Mouse (Mus musculus): ENCODE measurements around the gene Mcts2.

The Mcts2 gene

DNA sequence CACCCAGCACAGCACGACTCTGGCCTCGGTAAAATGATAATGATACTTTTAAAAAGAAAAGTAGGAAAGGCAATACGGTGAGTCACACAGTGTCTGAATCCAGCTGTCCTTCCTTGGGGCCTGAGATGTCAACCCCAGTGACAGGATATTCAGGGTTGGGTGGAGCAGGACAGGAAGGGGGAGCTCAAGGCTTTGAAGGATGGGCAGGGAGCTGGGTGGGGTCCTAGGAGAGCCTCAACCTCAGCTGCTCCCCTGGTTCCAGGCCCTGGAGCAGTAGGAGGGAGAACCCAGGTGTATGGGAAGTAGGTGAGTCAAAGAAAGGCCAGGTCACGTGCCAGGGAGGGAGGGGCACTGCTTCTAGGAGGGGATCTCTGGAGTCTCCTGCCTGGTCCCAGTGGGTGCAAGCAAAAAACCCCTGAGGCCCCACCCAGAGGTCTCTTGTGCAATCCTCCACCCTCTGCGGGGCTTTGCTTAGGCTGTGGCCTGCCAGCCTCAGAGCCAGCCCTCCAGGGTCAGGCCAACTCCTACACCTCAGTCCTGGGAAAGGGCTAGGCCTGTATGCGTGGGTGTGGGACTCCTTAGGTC is 40.0 kb downstream of the Mcts2 start:
- no peak for DNase-seq

DNA sequence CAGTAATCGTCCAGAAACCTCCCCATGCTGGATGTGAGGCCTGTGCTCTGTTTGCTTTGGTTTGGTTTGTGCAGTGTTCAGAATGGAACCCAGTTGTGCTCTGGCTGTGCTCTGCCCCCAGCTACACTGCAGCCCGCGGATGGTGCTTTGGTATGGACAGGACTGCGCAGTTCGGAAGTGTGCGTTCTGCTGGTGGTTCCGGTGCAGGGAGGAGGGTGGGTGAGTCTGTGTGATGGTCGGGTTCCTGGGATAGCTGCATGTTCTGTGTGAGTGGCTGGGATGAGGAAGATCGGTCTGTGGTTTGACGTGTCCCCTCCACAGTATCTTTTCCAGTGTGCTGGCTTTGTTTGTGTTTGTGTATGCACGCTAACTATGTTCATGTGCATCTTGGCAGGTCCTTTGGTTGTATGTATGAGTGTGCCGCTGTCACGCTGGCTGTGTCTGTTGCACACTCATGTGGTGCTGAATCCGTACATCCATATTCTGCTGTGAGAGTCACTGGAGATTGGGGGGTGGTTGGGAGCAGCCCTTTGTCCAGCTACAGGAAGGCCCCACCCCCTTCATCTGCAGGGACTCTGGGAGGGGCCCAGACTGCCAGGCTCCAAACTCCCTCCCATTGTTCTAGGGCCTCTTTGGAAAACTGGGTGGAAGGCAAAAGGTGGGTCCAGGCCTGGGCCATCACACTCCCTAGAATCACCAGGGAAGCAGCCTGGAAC is 41.1 kb downstream of the Mcts2 start:
- peak; percentile 69 for DNase-seq

DNA sequence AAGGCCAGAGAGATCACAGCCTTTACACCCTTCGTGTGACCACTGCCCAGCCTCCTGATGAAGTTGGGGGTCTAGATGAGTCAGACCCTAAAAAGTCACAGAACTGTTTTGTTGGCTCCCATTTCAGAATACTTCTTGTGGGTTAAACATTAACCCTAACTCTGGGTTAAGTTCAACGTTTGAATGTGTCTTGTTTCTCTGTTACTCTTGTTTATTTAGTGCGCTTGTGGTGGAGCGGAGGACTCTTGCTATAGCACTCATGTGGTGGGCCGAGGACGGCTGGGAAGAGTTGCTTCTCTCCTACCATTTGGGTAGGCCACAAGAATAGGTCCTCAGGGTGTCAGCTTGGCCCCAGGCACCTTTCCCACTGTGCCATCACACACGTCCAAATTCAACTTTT is 41.8 kb downstream of the Mcts2 start:
- DNase-seq, result no peak

DNA sequence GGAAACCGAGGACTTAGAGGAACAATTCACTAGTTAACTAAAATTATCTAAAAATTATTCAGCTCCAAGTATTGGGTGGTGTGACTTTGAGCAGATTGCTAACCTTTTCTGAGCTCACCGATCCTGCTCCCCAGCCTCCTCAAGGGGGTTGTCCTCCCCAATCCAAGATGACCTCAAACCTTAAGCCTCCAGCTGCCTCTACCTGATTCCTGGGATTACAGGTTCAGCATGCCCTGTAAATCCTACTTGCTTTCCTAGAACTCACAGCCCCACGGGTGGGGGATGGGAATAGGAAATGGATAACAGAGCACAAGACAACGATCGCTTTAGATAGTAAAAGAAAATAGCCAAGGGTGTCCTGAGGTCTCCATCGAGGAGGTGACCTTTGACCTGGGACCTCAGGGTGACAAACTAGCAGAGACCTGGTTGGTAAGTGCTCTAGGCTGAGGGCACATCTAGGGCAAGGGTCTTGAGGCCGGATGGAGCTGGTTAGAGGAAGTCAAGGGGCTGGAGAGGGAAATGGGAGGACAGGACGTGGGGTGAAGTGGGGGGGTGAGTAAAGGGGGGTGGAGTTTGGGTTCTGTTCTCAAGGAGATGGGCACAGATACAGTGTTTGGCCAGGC is 42.3 kb downstream of the Mcts2 start:
- DNase-seq, result peak; percentile 75

DNA sequence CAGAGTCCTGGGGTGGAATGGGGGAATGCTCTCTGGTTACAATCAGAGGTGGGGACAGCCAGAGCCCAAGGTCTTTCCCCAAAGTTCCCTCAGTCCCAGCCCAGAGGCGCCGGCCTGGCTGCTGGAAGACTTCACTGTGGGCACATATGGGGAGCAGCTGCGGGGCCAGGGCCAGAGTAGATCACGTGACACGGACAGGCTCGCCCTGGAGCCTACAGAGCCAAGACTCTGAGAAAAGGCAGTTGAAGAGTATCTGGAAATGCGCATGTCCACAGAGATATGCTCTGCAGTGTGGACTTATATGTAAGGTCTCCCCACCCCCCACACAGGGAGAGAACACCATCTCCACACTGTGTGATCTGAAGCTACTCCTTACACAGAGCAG is 42.8 kb downstream of the Mcts2 start:
- DNase-seq, result peak; percentile 56

DNA sequence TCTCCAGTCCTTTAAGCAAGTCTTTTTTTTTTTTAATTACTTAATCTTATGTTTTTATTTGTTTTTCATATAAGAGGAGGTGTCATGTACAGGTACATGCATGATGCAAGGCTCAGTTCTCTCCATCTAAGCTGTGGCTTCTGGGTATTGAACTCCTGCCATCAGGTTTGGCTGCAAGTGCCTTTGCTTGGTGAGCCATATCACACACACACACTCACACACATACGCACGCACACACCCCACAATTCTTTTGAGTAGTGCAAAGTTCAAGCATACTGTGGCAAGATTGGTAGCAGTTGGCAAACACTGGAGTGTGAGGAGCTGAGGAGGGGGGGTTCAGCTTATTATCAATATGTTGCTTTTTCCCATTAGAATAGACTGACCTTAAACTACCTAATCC is 46.4 kb downstream of the Mcts2 start:
- peak; percentile 50 for DNase-seq

DNA sequence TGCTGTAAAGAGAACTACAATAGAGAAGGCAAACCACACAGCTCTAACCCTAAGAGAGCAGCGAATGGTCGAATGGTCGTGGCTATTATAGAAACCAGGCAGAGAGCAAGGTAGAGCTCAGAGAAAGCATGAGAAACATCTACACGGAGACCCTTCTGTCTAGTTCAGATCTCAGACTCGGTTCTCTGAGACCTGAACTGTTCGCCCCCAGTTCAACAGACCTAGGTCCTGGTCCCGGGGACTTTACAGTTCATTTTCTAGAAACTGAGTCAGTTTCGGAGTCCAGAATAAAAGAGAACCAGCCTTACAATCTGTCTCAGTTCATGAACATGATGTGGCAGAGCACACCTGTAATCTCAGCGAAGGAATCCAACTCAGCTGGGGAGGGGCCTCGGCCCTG is 47.7 kb downstream of the Mcts2 start:
- no peak for DNase-seq

DNA sequence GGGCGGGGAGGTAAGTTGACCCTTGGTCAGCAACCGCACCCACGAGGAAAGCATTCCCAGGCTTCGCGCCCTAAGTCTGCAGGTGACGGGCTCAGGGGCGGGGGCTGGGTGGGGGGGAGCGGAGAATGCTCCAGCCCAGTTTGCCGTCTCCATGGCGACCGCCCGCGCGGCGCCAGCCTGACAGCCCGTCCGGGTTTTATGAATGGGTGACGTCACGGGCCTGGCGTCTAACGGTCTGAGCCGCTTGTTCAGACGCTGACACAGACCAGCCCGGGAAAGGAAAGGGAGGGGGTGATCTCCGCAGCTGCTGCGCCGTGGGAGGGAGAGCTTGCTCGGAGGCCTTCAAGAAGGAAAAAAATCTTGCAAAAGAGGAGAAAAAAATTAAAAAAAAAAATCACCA is 48.1 kb downstream of the Mcts2 start:
- DNase-seq, result peak; percentile 96

DNA sequence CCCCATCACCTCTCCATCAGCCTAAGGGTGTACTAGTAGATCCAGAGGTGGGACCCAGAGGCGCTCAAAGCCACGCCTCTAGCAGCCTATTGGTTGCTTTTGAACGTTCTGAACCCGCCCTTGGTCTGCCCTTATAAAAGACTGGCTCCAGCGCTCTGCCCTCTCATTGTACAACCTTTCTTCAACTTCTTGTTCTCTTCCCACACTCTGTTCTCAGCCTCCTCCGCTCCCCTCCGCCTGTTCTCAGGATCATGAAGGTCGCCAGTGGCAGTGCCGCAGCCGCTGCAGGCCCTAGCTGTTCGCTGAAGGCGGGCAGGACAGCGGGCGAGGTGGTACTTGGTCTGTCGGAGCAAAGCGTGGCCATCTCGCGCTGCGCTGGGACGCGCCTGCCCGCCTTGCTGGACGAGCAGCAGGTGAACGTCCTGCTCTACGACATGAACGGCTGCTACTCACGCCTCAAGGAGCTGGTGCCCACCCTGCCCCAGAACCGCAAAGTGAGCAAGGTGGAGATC is 49.3 kb downstream of the Mcts2 start, which contains the start of gene Id1:
Gene Id1, plus strand, starts transcription at position 162 of the 512 bp plus-strand sequence.
- DNase-seq, result peak; percentile 91

DNA sequence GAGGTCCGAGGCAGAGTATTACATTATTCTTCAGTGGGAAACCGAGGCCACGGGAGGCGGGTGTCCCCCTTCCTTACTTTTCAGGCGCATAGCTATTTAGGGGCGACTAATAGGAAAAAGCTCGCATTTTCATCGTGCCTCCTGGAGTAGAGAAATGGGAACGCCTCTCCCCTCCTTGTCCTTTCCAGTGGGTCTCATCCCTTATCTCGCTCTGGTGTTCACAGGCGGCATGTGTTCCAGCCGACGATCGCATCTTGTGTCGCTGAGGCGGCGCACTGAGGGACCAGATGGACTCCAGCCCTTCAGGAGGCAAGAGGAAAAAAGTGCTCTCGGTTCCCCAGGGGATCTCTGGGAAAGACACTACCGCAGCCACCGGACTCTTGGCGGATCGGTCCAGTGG is 49.9 kb downstream of the Mcts2 start:
- DNase-seq, result no peak
